Mouse (Mus musculus) T-cell, adult 2 months (primary cell): ENCODE results near the gene Tom1l1.
A peak's percentile ranks its signal among the peaks of the same experiment; 100 is the strongest.

Experiments used
- DNase-seq: peaks from one replicate; pipeline ENCODE4 v3.0.0; 2022; ENCODE audit warnings: low spot score

Gene Tom1l1

DNA sequence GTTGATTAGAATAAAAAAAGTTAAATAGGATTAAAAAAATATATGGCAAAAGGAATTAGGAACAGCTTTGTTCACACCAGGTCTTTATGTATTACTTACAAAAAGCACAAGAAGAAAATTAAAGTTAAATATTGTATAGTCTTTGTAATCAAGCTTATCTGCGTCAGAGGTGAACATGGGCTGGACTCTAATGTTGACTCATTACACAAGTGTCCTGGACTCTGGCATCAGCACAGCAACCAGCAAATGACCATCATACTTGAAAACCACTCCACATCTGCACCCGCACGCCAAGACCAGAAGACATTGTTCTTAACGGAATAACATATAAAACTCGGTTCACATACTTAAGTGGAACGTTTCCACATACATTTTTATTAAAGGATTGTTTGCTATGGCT, 20.8 kb downstream of the Tom1l1 start:
- DNase-seq = no peak

GRCm38 (mm10) chr11:90666916-90667315, 21.2 kb downstream of the Tom1l1 start:
- DNase-seq = no peak

- no peak for DNase-seq
These were observed 21.9 kb downstream of the Tom1l1 start for GRCm38 (mm10) chr11:90666144-90666757.

DNA sequence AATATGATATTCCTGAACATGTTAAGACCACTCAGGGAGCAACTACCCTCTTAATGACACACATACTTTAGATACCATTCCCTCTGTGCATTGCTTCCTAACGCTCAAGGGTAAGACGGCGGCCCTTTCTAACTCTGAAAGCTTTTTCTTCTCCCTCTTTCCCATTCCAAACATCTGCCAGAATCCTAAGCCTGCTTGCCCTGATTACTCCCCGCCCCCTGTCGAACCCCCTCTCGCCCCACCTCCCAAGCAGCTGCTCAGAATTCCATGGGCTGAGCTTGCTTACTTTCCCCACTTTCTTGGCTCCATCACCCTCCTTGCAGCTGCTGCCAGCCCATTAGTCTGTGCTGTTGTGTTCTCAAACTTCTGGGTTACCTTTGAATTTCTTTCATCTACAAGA, 23.0 kb downstream of the Tom1l1 start:
- DNase-seq = no peak

- no peak for DNase-seq
These were observed 23.7 kb downstream of the Tom1l1 start for GRCm38 (mm10) chr11:90664345-90664986.

- no peak for DNase-seq
These were observed 24.4 kb downstream of the Tom1l1 start for GRCm38 (mm10) chr11:90663618-90664297.

DNA sequence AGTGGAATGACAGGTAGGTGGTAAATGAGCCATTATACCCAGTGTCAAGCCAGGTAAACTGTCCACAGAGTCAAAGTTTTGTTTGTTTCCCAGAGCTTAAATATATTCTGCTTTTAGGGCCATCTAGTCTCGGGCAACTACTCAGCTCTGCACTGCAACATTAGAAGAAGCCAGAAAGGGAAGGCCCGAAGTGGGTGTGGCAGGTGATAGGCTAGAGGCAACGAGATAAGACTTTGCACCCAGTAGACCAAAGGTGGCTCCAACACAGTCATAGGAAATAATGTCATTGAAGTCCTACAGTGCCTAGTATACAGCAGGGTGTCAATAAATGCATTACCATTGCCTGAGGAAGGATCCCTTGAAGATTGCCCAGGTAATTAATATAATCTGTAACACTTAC, 25.1 kb downstream of the Tom1l1 start:
- DNase-seq = no peak

DNA sequence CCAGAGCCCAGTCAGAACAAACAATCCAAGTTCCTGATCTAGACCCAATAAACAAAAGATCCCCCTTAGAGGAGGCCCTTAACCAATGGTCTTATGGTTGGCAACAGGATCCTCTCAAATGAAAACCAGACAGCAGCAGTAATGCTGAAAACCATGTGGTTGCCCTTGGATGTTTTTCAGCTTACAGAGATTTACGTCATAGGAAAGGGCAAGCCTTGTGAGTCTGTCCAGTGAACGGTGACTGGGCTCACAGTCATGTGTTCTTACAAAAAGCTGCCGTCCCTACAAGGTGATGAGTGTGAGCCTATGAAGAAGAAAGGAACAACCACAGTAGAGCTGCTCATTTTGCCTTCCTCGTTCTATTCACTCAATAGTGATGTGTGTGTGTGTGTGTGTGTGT, 27.5 kb downstream of the Tom1l1 start:
- DNase-seq = no peak

GRCm38 (mm10) chr11:90657527-90657926, 30.6 kb downstream of the Tom1l1 start:
- no peak for DNase-seq

DNA sequence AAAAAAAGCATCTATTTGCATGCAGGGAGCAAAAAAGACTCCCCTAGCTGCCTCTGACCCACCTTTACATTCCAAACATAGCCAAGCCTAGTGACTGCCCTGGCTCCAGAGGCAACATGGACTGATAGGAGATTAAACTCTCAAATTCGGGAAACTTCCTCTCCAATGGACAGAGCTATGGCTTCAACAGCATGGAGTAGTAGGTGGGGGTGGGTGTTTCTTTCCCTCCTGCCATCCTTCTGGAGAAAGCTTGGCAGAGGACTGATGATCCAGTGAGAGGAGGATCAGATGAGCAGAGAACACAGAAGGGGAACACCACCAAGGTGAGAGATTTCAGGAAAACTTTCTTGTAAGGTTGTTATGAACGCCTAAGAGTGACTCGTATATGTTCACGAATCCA, 35.6 kb downstream of the Tom1l1 start:
- no peak for DNase-seq

DNA sequence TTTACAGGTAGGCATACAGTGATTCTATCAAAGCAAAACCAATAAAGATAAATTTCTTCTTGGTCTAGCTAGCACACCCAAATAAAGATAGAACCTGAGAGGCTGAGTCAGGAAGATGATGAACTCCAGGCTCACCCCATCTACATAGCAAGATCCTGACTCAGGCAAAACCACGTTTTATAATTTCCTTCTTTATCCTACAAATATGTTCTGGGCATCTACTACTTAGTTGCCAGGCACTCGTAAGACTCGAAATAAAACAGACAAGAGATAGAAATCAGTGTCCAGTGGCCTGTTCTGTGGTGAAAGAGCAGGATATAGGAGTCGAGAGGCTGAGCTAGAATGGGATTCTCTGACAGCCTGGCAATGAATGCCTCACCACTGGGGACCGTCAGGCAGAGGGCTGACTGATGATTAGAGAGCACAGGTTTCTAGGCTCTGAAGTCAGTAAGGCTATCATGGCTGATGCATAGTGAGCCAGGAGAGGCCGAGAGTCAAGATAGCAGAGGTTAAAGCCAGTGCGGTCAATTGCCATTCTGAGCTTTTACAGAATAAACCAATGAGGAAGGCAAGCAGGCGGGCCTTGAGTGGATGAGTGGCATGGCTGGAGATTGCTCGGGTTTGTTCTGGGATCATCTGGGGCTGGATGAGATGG, 37.8 kb downstream of the Tom1l1 start:
- no peak for DNase-seq

DNA sequence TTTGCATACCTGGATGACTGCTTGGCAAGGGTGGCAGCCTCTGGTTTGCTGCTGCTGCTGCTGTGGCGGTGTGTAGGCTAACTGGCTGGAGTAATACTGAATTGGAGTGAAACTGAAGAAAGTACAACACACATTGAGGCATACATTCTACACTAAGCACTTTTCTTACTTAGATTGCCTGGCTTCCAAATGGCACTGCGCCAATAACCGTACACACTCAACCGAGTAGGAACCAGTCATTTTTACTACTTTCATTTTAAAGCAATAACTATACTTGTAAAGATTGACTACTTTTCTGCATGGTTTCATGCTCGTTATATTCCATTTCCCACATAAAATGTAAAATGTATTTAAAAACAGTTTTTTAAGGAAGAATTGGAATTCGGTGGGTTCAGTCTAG, 38.4 kb downstream of the Tom1l1 start:
- no peak for DNase-seq

- no peak for DNase-seq
These were observed 49.8 kb downstream of the Tom1l1 start for GRCm38 (mm10) chr11:90638312-90638830.

DNA sequence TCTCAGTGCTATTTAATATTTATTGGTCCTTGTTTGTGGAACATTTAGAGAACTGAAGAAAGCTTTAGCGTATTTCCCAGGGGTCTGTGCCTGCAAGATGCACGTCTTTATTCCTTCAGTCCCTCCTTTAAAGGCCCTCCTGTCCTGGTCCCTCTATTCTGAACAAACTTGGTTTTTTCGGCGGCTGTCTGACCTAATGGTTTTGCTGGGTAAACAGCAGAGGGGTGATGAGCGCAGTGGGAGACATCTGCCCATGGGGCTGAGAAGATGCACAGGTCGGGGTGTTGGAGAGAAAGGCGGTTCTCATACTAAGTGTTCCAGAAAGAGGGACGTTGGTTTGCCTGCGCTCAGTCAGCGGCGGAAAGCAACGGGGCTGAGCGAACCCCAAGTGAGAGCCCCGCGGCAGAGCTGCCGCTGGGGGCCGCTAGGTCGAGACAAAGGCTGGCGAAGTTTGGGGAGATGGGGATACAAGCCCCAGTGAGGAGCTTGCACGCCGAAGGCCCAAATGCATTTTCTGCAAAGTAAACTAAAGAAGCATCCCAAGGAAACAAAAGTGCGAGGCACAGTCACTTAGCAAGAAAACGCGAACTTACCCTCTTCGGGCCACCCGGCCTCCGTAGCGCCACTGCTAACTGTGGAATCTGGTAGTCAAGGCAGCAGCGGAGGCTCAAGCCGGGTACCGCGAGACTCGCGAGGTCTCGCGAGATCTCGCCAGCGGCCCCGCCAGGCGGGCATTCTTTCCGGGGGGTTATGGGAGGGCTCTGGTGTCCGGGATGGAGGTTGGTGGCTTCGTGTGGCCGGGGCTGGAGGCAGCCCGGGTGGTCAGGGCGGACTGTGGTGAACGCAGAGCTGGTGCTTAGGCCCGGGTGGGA, 50.5 kb downstream of the Tom1l1 start, which contains the start of the genes Stxbp4 and Cox11:
TSS of gene Stxbp4 (minus strand) at position 645 of the 872 bp plus-strand sequence.
TSS of gene Cox11 (plus strand) at position 734 of the 872 bp plus-strand sequence.
- peak; percentile 90 for DNase-seq

DNA sequence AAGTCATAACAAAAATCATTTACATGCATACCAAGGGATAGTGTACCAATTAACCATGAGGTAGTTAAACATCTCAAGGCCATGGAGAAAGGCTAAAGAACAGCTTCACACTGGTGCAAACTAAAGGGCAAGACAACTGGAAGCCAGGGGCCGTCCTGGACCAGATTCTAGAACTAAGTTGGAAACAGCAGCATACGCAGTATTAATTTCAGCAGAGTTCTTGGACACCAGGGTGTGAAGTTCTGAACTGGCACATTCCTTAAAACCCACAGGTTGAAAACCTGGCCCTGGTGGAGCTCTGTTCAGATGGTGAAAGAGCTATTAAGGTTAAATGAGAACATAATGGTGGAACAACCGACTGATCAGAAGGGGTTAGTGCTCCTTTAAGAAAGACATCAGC, 53.5 kb downstream of the Tom1l1 start:
- DNase-seq = no peak

- no peak for DNase-seq
These were observed 55.7 kb downstream of the Tom1l1 start for GRCm38 (mm10) chr11:90632480-90632879.

DNA sequence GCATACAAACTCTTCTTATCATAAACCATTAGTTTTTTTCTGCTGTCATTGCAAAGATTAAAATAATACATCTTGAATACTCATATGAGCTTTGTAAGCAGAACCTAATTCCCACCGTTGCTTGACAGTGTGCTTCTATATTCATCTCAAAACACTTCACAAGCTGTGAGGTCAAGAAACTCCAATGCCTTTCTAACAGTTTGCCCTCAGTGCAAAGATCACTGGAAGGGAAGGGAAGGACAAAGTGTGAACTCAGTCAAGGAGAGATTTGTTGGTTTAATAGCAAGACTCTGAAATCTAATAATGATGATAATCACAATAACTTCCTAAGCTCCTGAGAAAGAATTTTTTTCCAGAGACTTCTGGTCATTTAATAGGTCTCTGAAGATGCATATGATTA, 60.4 kb downstream of the Tom1l1 start:
- no peak for DNase-seq

- no peak for DNase-seq
These were observed 63.0 kb downstream of the Tom1l1 start for GRCm38 (mm10) chr11:90625174-90625573.

DNA sequence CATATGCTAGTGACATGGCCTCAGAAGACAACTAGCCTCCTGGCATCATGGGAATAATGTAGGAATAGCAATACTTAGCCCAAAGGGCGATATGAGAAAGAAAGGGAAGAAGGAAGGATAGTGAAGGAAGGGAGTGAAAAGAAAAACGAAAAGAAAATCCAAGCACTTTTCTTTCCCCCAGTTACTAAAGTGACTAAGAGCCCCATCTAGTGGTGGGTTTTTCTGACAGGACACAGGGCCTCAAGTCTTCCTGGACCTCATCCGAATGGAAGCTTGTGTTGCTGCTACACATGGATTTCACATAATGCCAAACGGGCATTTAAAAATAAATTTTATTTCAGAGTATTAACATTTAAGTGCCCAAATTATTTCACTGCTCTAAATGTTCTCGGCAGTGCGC, 64.7 kb downstream of the Tom1l1 start:
- peak; percentile 14 for DNase-seq

DNA sequence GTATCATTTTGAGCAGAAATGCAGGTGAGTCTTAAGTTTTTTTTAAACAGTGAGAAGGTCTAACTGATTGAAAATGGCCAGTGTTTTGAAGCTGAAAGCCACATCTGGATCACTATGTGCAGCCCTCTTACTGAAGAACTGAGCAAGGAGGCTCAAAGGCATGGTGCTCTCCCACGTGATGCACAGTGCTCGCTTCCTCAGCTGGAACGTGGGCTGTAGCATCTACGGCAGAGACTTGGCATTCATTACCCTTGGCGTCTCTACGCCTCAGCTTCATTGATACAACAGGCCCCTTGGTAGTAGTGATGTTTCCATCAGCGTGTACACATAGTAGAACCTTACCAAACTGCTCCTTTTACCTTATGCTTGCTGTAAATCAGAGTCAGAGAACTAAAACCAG, 65.7 kb downstream of the Tom1l1 start:
- DNase-seq = no peak

DNA sequence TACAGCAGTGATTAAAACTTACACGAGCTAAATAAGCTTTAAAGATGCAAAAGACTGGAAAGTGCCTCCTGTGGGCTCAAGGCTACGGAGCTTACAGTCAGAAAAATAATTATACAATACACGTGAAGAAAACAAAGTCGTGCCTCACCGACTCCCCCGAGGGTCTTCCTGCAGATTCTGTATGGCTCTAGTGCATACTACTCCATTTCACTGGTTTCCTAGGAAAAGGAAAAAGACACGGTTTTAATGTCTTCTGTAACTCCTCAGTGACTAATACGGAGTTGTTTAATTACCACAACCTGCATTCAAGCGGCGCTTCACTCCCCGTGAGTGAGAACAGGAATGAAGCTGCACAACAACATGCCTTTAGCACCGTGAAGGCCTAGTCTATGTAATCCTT, 66.1 kb downstream of the Tom1l1 start:
- no peak for DNase-seq

DNA sequence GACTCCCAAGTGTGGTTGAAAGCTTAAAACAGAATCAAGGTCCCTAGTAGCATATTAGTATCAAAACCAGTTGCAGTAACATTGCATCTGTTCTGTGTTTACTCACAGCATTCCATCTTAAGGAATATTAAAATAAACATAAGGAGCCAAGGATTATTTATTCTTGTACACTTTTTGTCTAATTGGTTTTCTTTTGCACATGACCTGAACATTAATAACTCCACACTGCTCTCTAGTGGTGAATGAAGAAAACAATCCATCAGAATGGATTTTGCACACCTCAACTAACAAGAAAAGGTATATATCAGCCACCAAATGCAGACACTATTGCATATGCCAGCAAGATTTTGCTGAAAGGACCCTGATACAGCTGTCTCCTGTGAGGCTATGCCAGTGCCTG, 71.7 kb downstream of the Tom1l1 start:
- no peak for DNase-seq
